Mouse (Mus musculus) gastrocnemius, postnatal 25 days (tissue): ENCODE measurements around the gene Mmp11. TPM values are rescaled to one million over a fixed set of nuclear protein-coding genes. Genes with fewer than 3 reads are reported as not detected.
"Not testable (repeated sequence)": the region's sequence is repeated elsewhere in the genome, so short reads cannot be mapped to it uniquely, and the experiment has no call there.

Experiments
- DNase-seq: peaks from one replicate; pipeline ENCODE4 v3.0.0; 2022
- total RNA-seq, 2 experiments: library from RNA; stranded (reverse); gene quantifications; 1 replicate in 1 of 2; 2 replicates in 1 of 2; pipeline ENCODE4 v1.2.3; 2021

The Mmp11 gene
- total RNA-seq, 2 experiments from 2014 or later = 1.7 to 3.3 TPM

- DNase-seq = no peak
Observed at GRCm38 (mm10) chr10:75896208-75896607, 40.1 kb downstream of the Mmp11 start.

GRCm38 (mm10) chr10:75895730-75896129, 40.6 kb downstream of the Mmp11 start:
- no peak for DNase-seq

GRCm38 (mm10) chr10:75894601-75895000, 41.7 kb downstream of the Mmp11 start:
- no peak for DNase-seq

- peak; percentile 91 for DNase-seq
Observed at GRCm38 (mm10) chr10:75893089-75893750, 43.1 kb downstream of the Mmp11 start, which contains the start of gene Derl3. Derl3 (plus strand) TSS chr10:75893413.

- DNase-seq = no peak
Observed at GRCm38 (mm10) chr10:75889406-75890153, 46.7 kb downstream of the Mmp11 start.

- DNase-seq = not testable (repeated sequence)
Observed at GRCm38 (mm10) chr10:75887504-75887903, 48.8 kb downstream of the Mmp11 start.

- DNase-seq = no peak
Observed at GRCm38 (mm10) chr10:75884742-75885141, 51.6 kb downstream of the Mmp11 start.

DNA sequence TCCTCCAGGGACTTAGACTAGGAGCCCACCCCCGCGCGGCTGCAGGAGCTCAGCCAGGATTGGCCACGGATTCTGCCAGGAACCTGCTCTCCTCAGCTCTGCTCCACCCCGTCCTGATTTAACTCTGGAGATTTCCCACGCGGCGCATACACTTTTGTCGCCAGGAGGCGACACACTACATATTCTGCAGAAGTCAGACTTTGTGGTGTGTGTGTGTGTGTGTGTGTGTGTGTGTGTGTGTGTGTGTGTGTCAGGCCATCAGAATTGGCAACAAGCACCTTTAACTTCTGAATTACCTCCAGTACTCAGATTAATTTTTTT, 53.1 kb downstream of the Mmp11 start:
- peak; percentile 69 for DNase-seq

- DNase-seq = no peak
Observed at GRCm38 (mm10) chr10:75882433-75883231, 53.7 kb downstream of the Mmp11 start.

- DNase-seq = no peak
Observed at GRCm38 (mm10) chr10:75881578-75882432, 54.5 kb downstream of the Mmp11 start.

DNA sequence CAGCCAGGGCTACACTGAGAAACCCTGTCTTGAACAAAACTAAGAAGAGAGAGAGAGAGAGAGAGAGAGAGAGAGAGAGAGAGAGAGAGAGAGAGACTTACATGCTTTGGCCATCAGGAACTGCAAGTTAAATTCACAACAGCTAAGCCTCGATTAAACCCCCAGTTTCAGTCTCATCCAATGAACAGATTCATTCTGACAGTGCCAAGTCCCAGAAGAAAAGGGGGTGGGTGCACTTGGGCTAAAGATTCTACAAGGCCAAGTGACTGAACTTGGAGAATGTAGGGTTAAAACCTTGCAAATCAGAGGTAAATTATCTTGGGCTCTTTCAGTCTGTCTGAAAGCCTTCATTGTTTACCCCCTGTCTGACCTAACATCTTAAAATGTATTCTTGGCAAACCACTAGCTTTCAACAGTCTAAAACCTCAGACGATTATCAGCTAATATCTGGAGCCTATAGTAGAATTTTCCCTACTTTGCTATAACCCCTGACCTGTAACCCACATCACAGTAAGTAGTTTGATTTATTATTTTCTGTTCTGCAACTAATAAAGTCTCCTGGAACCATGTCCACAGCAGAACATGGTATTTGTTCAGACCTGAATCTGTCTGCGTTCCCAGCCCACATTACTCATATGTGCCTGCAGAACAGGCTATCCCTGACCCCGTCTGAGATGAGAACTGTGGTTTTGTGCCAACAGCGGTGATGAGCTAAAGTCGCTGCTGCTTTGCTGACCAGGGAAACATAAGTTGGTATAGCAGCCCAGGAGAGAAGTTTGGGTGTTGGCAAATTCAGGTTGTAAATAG, 55.3 kb downstream of the Mmp11 start:
- no peak for DNase-seq

GRCm38 (mm10) chr10:75880351-75880750, 55.9 kb downstream of the Mmp11 start:
- DNase-seq = no peak

- DNase-seq = no peak
Observed at GRCm38 (mm10) chr10:75878836-75879235, 57.5 kb downstream of the Mmp11 start.

DNA sequence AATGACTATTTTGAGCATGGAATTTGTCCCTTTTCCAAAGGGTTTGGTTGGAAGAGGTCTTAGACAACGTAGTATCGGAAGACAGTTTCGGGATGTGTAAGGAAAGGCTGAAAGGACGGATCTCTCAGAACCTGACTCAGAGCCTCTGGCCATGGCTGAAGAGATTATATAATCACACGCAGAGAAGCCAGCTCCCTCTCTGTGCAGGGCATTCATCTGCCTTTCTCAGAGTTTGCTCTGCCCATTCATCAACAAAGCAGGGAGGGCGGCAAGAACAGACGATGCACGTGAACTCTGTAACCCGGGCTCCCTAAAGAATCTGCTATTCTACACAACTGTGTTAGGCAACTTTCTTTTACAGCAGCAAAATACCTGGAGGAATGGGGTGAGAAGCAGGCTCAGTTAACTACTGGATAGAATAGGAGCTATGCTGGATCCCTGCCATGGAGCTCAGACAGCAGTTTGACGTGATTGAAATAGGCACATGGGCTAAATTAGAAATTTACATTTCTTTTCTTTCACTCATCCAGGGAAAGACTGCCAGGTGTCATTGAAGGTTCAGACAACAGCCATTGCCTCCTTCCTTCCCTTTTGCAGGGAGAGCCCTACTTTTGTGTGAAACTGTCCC, 62.6 kb downstream of the Mmp11 start:
- no peak for DNase-seq

Other genes starting within 250 kb of the Mmp11 start
- 1 to 10 TPM; 8.3 to 8.8 TPM for gene Cabin1, start 172.2 kb downstream of the Mmp11 start, total RNA-seq
- 10 to 100 TPM; 38.0 to 44.6 TPM for gene Ddt, start 163.1 kb downstream of the Mmp11 start, total RNA-seq
- not detected for gene Gm20441, start 155.5 kb downstream of the Mmp11 start, total RNA-seq
- 1 to 10 TPM; 4.0 to 4.7 TPM for gene Gstt3, start 155.1 kb downstream of the Mmp11 start, total RNA-seq
- 1 to 10 TPM; 5.5 to 6.2 TPM for gene Gstt1, start 137.9 kb downstream of the Mmp11 start, total RNA-seq
- gene Gstt4, start 114.0 kb downstream of the Mmp11 start, total RNA-seq = not detected
- 1 to 10 TPM; 3.5 to 6.1 TPM for gene Gstt2, start 99.1 kb downstream of the Mmp11 start, total RNA-seq
- 100 to 1,000 TPM; 141 to 147 TPM for gene Mif, start 76.3 kb downstream of the Mmp11 start, total RNA-seq
- gene Derl3, start 43.1 kb downstream of the Mmp11 start, total RNA-seq = not detected
- gene Smarcb1, start 14.9 kb downstream of the Mmp11 start, total RNA-seq = 10 to 100 TPM; 14.9 to 15.2 TPM
- gene Chchd10, start 3.4 kb downstream of the Mmp11 start, total RNA-seq = 1,000 to 10,000 TPM; 1,309 to 1,319 TPM
- gene Gm867, start 4.2 kb upstream of the Mmp11 start, total RNA-seq = not detected
- gene Vpreb3, start 6.6 kb upstream of the Mmp11 start, total RNA-seq = not detected
- gene Gm5134, start 18.0 kb upstream of the Mmp11 start, total RNA-seq = not detected
- gene Zfp280b, start 96.2 kb upstream of the Mmp11 start, total RNA-seq = 1 to 10 TPM; 5.5 to 9.6 TPM
- gene Slc5a4b, start 174.5 kb upstream of the Mmp11 start, total RNA-seq = not detected
- gene Slc5a4a, start 211.0 kb upstream of the Mmp11 start, total RNA-seq = not detected